Mouse (Mus musculus): ENCODE results near the gene Ltbp4.

DNA sequence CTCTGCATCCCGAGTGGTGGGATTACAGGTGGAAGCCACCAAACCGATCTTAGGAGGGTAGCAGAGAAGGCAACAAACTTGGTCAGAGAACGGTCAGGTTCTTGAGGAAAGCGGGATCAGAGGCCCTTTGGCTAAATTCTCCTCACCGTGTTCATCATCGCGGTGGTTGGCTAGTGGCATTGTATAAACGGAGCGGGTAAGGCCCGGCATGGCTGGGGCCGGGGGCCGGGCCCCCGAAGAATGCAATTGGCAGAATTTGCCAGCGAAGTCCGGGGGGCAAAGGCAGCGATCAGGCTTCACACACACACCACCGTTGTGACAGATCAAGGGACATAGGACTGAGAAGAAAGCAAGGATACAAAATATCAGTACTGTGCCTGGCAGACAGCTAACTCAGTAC lies 7.5 kb downstream of the Ltbp4 start:
- TF ChIP-seq ZC3H11A (IDR thresholded peaks at IDR 0.05; ENCODE audit: borderline replicate concordance, low read depth, low read length) (no peak), HCFC1 (IDR thresholded peaks at IDR 0.05; ENCODE audit: borderline replicate concordance, insufficient read depth, low read length) (no peak), ZNF384 (IDR thresholded peaks at IDR 0.05; ENCODE audit: low read depth, low read length) (no peak)

Measured in ES-E14 (cell line).